Mouse (Mus musculus): ENCODE results near the gene Rnf114. TPM values are rescaled to one million over a fixed set of nuclear protein-coding genes. Genes with fewer than 3 reads are reported as not detected.

The Rnf114 gene
- polyA plus RNA-seq, 1 experiment from 2014 or later: 39.5 TPM

GRCm38 (mm10) chr2:167485501-167486377, 6.7 kb upstream of the Rnf114 start:
- no peak for DNase-seq
- Histone ChIP-seq H3K27ac (ENCODE audit: low read depth) (no peak overlapping the region), H3K27me3 (ENCODE audit: insufficient read depth, low read length) (no peaks in the 10 kb centered on the region), H3K36me3 (replicated peaks; ENCODE audit: insufficient read depth, low read length) (peaks cover 22% of the 10 kb centered on the region), H3K9ac (replicated peaks) (no peak overlapping the region), H3K4me1 (ENCODE audit: insufficient read depth) (peaks cover 5% of the 10 kb centered on the region), H3K4me3 (ENCODE audit: low read depth, low read length) (no peak overlapping the region), H3K9me3 (ENCODE audit: low read length) (no peaks in the 10 kb centered on the region), H3K4me2 (ENCODE audit: low read depth, low read length) (no peak overlapping the region)
- 84% methylated on average over 7 of the region's 7 CpGs for WGBS (ENCODE audit: insufficient replicate concordance)
- ATAC-seq: no peak
- TF ChIP-seq CTCF (IDR thresholded peaks at IDR 0.05; ENCODE audit: low read depth): no peak
- TF ChIP-seq EP300 (IDR thresholded peaks at IDR 0.05; ENCODE audit: low read depth): no peak

GRCm38 (mm10) chr2:167486573-167486972, 5.9 kb upstream of the Rnf114 start:
- TF ChIP-seq EP300 (IDR thresholded peaks at IDR 0.05; ENCODE audit: low read depth) (no peak), CTCF (IDR thresholded peaks at IDR 0.05; ENCODE audit: low read depth) (no peak)
- no peaks in the 10 kb centered on the region for H3K27me3 ChIP-seq (ENCODE audit: insufficient read depth, low read length)
- ATAC-seq: no peak
- no peaks in the 10 kb centered on the region for H3K9me3 ChIP-seq (ENCODE audit: low read length)
- H3K9ac ChIP-seq (replicated peaks): no peak overlapping the region
- H3K4me1 ChIP-seq (ENCODE audit: insufficient read depth): peaks cover 13% of the 10 kb centered on the region
- 84% methylated on average over 4 of the region's 4 CpGs for WGBS (ENCODE audit: insufficient replicate concordance)
- no peak for DNase-seq
- no peak overlapping the region for H3K4me3 ChIP-seq (ENCODE audit: low read depth, low read length)
- no peak overlapping the region for H3K4me2 ChIP-seq (ENCODE audit: low read depth, low read length)
- H3K36me3 ChIP-seq (replicated peaks; ENCODE audit: insufficient read depth, low read length): peaks cover 22% of the 10 kb centered on the region
- no peak overlapping the region for H3K27ac ChIP-seq (ENCODE audit: low read depth)

- 92% methylated on average over 6 of the region's 6 CpGs for WGBS (ENCODE audit: insufficient replicate concordance)
- Histone ChIP-seq H3K4me2 (ENCODE audit: low read depth, low read length) (no peak overlapping the region), H3K4me1 (ENCODE audit: insufficient read depth) (peaks cover 18% of the 10 kb centered on the region), H3K4me3 (ENCODE audit: low read depth, low read length) (no peak overlapping the region), H3K9me3 (ENCODE audit: low read length) (no peaks in the 10 kb centered on the region), H3K27me3 (ENCODE audit: insufficient read depth, low read length) (no peaks in the 10 kb centered on the region), H3K36me3 (replicated peaks; ENCODE audit: insufficient read depth, low read length) (peaks cover 22% of the 10 kb centered on the region), H3K9ac (replicated peaks) (no peak overlapping the region), H3K27ac (ENCODE audit: low read depth) (no peak overlapping the region)
- no peak for DNase-seq
- no peak for TF ChIP-seq CTCF (IDR thresholded peaks at IDR 0.05; ENCODE audit: low read depth)
- no peak for TF ChIP-seq EP300 (IDR thresholded peaks at IDR 0.05; ENCODE audit: low read depth)
- ATAC-seq: no peak
Observed at GRCm38 (mm10) chr2:167487551-167487950, 4.9 kb upstream of the Rnf114 start.

- no peak overlapping the region for H3K9ac ChIP-seq (replicated peaks)
- no peak overlapping the region for H3K4me2 ChIP-seq (ENCODE audit: low read depth, low read length)
- H3K4me1 ChIP-seq (ENCODE audit: insufficient read depth): peaks cover 18% of the 10 kb centered on the region
- H3K27me3 ChIP-seq (ENCODE audit: insufficient read depth, low read length): no peaks in the 10 kb centered on the region
- 76% methylated on average over 6 of the region's 6 CpGs for WGBS (ENCODE audit: insufficient replicate concordance)
- no peak for DNase-seq
- TF ChIP-seq EP300 (IDR thresholded peaks at IDR 0.05; ENCODE audit: low read depth) (no peak), CTCF (IDR thresholded peaks at IDR 0.05; ENCODE audit: low read depth) (no peak)
- H3K27ac ChIP-seq (ENCODE audit: low read depth): no peak overlapping the region
- H3K9me3 ChIP-seq (ENCODE audit: low read length): no peaks in the 10 kb centered on the region
- ATAC-seq: no peak
- no peak overlapping the region for H3K4me3 ChIP-seq (ENCODE audit: low read depth, low read length)
- peaks cover 22% of the 10 kb centered on the region for H3K36me3 ChIP-seq (replicated peaks; ENCODE audit: insufficient read depth, low read length)
Observed at GRCm38 (mm10) chr2:167487994-167488393, 4.5 kb upstream of the Rnf114 start.

- Histone ChIP-seq H3K27me3 (ENCODE audit: insufficient read depth, low read length) (no peaks in the 10 kb centered on the region), H3K4me2 (ENCODE audit: low read depth, low read length) (peak overlapping the region; percentile 96), H3K9me3 (ENCODE audit: low read length) (no peaks in the 10 kb centered on the region), H3K27ac (ENCODE audit: low read depth) (0 out of 2 replicates have a peak overlapping the region, but pooled peaks have one; percentile 16), H3K9ac (replicated peaks) (peak overlapping the region; percentile 93), H3K36me3 (replicated peaks; ENCODE audit: insufficient read depth, low read length) (0 out of 2 replicates have a peak, but pooled peaks cover 5% of the 10 kb centered on the region), H3K4me3 (ENCODE audit: low read depth, low read length) (peak overlapping the region; percentile 91), H3K4me1 (ENCODE audit: insufficient read depth) (peaks cover 25% of the 10 kb centered on the region)
- ATAC-seq: no peak
- 77% methylated on average over 4 of the region's 4 CpGs for WGBS (ENCODE audit: insufficient replicate concordance)
- TF ChIP-seq EP300 (IDR thresholded peaks at IDR 0.05; ENCODE audit: low read depth): no peak
- no peak for TF ChIP-seq CTCF (IDR thresholded peaks at IDR 0.05; ENCODE audit: low read depth)
- DNase-seq: no peak
Observed at GRCm38 (mm10) chr2:167490813-167491525, 1.5 kb upstream of the Rnf114 start.
